Mouse (Mus musculus): Measurements from ENCODE around the gene Calhm3. TPM values are rescaled to one million over a fixed set of nuclear protein-coding genes. Genes with fewer than 3 reads are reported as not detected.
A peak's percentile ranks its signal among the peaks of the same experiment; 100 is the strongest.

Gene Calhm3
- polyA plus RNA-seq, 1 experiment, result 0.30 TPM

DNA sequence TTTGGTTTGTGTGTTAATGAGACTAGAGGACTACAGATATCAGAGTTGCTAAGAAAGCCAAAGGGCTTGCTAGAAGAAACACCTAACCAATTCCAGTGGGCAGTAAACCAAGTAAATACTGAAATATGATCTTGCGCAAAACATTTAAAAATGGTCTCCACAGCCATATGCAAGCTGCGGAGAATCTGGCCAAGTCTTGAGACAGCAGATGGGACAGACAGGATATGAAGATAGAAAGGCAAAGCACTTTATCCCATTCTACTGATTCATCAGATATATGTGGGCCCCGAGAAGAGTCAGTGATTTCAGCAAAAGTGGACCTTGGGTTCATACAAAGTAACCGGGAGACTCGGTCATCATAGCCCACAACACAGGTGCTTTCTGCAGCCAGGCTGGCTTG is 34.6 kb upstream of the Calhm3 start:
- H3K27ac ChIP-seq (ENCODE audit: control insufficient read depth, insufficient read depth, low read depth, low read length), result no peak overlapping the region
- TF ChIP-seq CTCF (IDR thresholded peaks at IDR 0.05; ENCODE audit: control insufficient read depth, insufficient read depth, insufficient replicate concordance, low read depth, low read length) (no peak), POLR2A (IDR thresholded peaks at IDR 0.05; ENCODE audit: control insufficient read depth, low read depth, low read length) (no peak)
- H3K4me1 ChIP-seq (ENCODE audit: control insufficient read depth, insufficient read depth, low read length), result peaks cover 3% of the 10 kb centered on the region
- H3K27me3 ChIP-seq (ENCODE audit: control insufficient read depth, insufficient read depth, low read length), result no peaks in the 10 kb centered on the region
- H3K4me3 ChIP-seq (ENCODE audit: control insufficient read depth, low read depth, low read length), result no peak overlapping the region
- no peaks in the 10 kb centered on the region for H3K36me3 ChIP-seq (ENCODE audit: control insufficient read depth, insufficient read depth, low read length)

DNA sequence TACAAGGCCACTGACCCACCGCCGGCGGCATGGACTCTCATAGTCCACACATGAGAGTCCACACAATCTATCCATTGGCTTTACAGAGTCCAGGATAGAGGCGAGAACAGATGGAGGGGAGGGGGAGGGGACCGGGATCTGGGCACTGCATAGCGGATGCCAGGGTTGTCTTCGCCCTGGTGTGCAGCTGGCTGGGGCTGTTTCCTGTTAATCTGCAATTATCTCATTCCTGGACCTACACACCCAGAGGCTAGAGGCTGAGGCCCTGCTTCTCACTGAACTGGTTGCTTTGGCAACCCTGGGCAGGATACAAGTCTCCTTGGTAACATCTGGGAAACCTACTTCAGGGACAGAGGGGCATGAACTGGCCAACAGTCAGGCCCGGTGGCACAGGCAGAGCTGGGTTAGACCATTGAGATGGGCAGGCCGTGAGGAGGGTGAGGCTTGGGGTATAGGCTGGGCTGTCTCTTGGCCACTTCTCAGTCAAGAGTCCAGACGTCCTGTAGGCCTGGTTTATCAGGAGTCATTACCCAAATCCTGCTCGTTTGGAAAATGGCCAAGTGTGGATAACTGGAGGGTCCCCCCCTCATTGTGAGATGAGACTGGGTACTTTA is 31.1 kb upstream of the Calhm3 start:
- no peak for TF ChIP-seq POLR2A (IDR thresholded peaks at IDR 0.05; ENCODE audit: control insufficient read depth, low read depth, low read length)
- no peak for TF ChIP-seq CTCF (IDR thresholded peaks at IDR 0.05; ENCODE audit: control insufficient read depth, insufficient read depth, insufficient replicate concordance, low read depth, low read length)
- Histone ChIP-seq H3K4me1 (ENCODE audit: control insufficient read depth, insufficient read depth, low read length) (peaks cover 3% of the 10 kb centered on the region), H3K36me3 (ENCODE audit: control insufficient read depth, insufficient read depth, low read length) (no peaks in the 10 kb centered on the region), H3K4me3 (ENCODE audit: control insufficient read depth, low read depth, low read length) (no peak overlapping the region), H3K27me3 (ENCODE audit: control insufficient read depth, insufficient read depth, low read length) (no peaks in the 10 kb centered on the region), H3K27ac (ENCODE audit: control insufficient read depth, insufficient read depth, low read depth, low read length) (no peak overlapping the region)

GRCm38 (mm10) chr19:47186514-47187275 is 29.1 kb upstream of the Calhm3 start:
- Histone ChIP-seq H3K4me1 (ENCODE audit: control insufficient read depth, insufficient read depth, low read length) (peaks cover 3% of the 10 kb centered on the region), H3K27ac (ENCODE audit: control insufficient read depth, insufficient read depth, low read depth, low read length) (no peak overlapping the region), H3K4me3 (ENCODE audit: control insufficient read depth, low read depth, low read length) (no peak overlapping the region), H3K36me3 (ENCODE audit: control insufficient read depth, insufficient read depth, low read length) (no peaks in the 10 kb centered on the region), H3K27me3 (ENCODE audit: control insufficient read depth, insufficient read depth, low read length) (no peaks in the 10 kb centered on the region)
- TF ChIP-seq POLR2A (IDR thresholded peaks at IDR 0.05; ENCODE audit: control insufficient read depth, low read depth, low read length) (no peak), CTCF (IDR thresholded peaks at IDR 0.05; ENCODE audit: control insufficient read depth, insufficient read depth, insufficient replicate concordance, low read depth, low read length) (no peak)

GRCm38 (mm10) chr19:47184736-47185135 is 27.2 kb upstream of the Calhm3 start:
- peaks cover 3% of the 10 kb centered on the region for H3K4me1 ChIP-seq (ENCODE audit: control insufficient read depth, insufficient read depth, low read length)
- no peaks in the 10 kb centered on the region for H3K36me3 ChIP-seq (ENCODE audit: control insufficient read depth, insufficient read depth, low read length)
- no peaks in the 10 kb centered on the region for H3K27me3 ChIP-seq (ENCODE audit: control insufficient read depth, insufficient read depth, low read length)
- H3K27ac ChIP-seq (ENCODE audit: control insufficient read depth, insufficient read depth, low read depth, low read length), result no peak overlapping the region
- TF ChIP-seq POLR2A (IDR thresholded peaks at IDR 0.05; ENCODE audit: control insufficient read depth, low read depth, low read length) (no peak), CTCF (IDR thresholded peaks at IDR 0.05; ENCODE audit: control insufficient read depth, insufficient read depth, insufficient replicate concordance, low read depth, low read length) (no peak)
- H3K4me3 ChIP-seq (ENCODE audit: control insufficient read depth, low read depth, low read length), result no peak overlapping the region

DNA sequence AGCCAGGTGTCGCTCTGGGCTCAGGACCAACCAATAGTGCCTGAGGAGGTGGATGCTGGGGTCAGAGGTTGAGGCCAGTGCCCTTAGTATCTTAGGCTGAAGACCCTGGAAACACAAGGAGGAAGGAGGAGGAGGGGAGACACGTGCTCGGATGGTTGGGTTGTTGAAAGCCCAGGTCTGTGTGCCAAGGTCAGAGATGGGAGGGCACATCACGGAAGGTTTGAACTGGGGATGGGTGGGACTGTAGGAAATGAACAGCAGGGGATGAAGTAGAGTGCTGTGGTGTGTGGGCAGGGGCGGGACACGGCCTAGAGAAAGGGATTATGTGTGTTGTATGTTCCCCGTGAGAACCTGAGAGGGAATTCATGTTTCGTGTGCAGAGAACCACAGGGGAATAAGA is 26.7 kb upstream of the Calhm3 start:
- peaks cover 6% of the 10 kb centered on the region for H3K4me1 ChIP-seq (ENCODE audit: control insufficient read depth, insufficient read depth, low read length)
- no peak overlapping the region for H3K27ac ChIP-seq (ENCODE audit: control insufficient read depth, insufficient read depth, low read depth, low read length)
- H3K4me3 ChIP-seq (ENCODE audit: control insufficient read depth, low read depth, low read length), result no peak overlapping the region
- H3K36me3 ChIP-seq (ENCODE audit: control insufficient read depth, insufficient read depth, low read length), result no peaks in the 10 kb centered on the region
- H3K27me3 ChIP-seq (ENCODE audit: control insufficient read depth, insufficient read depth, low read length), result no peaks in the 10 kb centered on the region
- no peak for TF ChIP-seq CTCF (IDR thresholded peaks at IDR 0.05; ENCODE audit: control insufficient read depth, insufficient read depth, insufficient replicate concordance, low read depth, low read length)
- TF ChIP-seq POLR2A (IDR thresholded peaks at IDR 0.05; ENCODE audit: control insufficient read depth, low read depth, low read length), result no peak

- no peak overlapping the region for H3K27ac ChIP-seq (ENCODE audit: control insufficient read depth, insufficient read depth, low read depth, low read length)
- H3K36me3 ChIP-seq (ENCODE audit: control insufficient read depth, insufficient read depth, low read length), result no peaks in the 10 kb centered on the region
- H3K27me3 ChIP-seq (ENCODE audit: control insufficient read depth, insufficient read depth, low read length), result no peaks in the 10 kb centered on the region
- TF ChIP-seq CTCF (IDR thresholded peaks at IDR 0.05; ENCODE audit: control insufficient read depth, insufficient read depth, insufficient replicate concordance, low read depth, low read length) (no peak), POLR2A (IDR thresholded peaks at IDR 0.05; ENCODE audit: control insufficient read depth, low read depth, low read length) (no peak)
- peaks cover 9% of the 10 kb centered on the region for H3K4me1 ChIP-seq (ENCODE audit: control insufficient read depth, insufficient read depth, low read length)
- peak overlapping the region; percentile 72 for H3K4me3 ChIP-seq (ENCODE audit: control insufficient read depth, low read depth, low read length)
Observed at GRCm38 (mm10) chr19:47180011-47180410, 22.4 kb upstream of the Calhm3 start.

- H3K4me3 ChIP-seq (ENCODE audit: control insufficient read depth, low read depth, low read length), result peak overlapping the region; percentile 72
- no peaks in the 10 kb centered on the region for H3K27me3 ChIP-seq (ENCODE audit: control insufficient read depth, insufficient read depth, low read length)
- H3K36me3 ChIP-seq (ENCODE audit: control insufficient read depth, insufficient read depth, low read length), result no peaks in the 10 kb centered on the region
- TF ChIP-seq CTCF (IDR thresholded peaks at IDR 0.05; ENCODE audit: control insufficient read depth, insufficient read depth, insufficient replicate concordance, low read depth, low read length), result no peak
- TF ChIP-seq POLR2A (IDR thresholded peaks at IDR 0.05; ENCODE audit: control insufficient read depth, low read depth, low read length), result no peak
- peaks cover 9% of the 10 kb centered on the region for H3K4me1 ChIP-seq (ENCODE audit: control insufficient read depth, insufficient read depth, low read length)
- no peak overlapping the region for H3K27ac ChIP-seq (ENCODE audit: control insufficient read depth, insufficient read depth, low read depth, low read length)
Observed at GRCm38 (mm10) chr19:47179272-47179809, 21.8 kb upstream of the Calhm3 start.

Data from testis, adult 2 months (tissue).